Mouse (Mus musculus): Measurements from ENCODE around the gene Lmbr1l.

DNA sequence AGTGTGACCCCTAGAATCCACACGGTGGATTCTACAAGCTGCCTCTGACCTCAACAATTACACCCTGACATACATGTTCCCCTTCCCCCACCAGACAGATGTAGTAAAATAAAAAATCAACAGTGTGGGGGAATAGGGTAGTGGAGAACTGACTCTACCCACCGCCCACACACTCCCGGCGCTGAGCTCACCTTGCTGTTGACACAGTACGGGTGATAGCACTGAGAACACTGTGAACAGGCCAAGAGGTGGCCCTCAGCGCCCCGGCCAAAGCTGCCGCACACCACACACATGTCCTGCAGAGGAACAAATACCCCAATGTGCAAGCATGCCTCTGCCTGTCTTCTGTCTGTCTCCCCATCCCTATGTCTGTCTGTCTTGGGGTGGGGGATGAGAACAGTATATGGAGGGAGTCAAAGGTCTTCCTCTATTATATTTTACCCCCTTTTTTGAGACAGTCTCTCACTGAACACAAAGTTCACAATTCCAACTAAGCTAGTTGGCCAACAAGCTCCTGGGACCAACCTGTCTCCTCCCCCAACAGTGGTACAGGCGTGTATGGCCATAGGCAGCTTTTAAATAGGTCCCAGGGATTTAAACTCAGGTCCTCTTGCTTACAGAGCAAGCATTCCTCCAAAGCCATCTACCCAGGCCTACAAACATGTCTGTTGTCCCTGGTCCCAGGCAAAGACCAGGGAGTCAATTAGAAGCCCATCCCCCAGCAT lies 58.5 kb downstream of the Lmbr1l start:
- no peak for TF ChIP-seq POLR2A (IDR thresholded peaks at IDR 0.05; ENCODE audit: insufficient read length, low read depth)
- no peak for TF ChIP-seq POLR2AphosphoS2 (IDR thresholded peaks at IDR 0.05; ENCODE audit: insufficient read length, low read depth)
- TF ChIP-seq TCF12 (IDR thresholded peaks at IDR 0.05; ENCODE audit: insufficient read depth, poor library complexity, severe bottlenecking), result no peak
- no peak for TF ChIP-seq USF1 (IDR thresholded peaks at IDR 0.05; ENCODE audit: low read depth)
- no peak for TF ChIP-seq MYOD1 (IDR thresholded peaks at IDR 0.05; ENCODE audit: control insufficient read depth in 1 of 3, insufficient read length in 2 of 3, low read depth in 2 of 3)
- no peak for TF ChIP-seq MAX (IDR thresholded peaks at IDR 0.05; ENCODE audit: low read depth)
- TF ChIP-seq E2F4 (IDR thresholded peaks at IDR 0.05; ENCODE audit: insufficient read depth), result no peak
